Mouse (Mus musculus) brain, embryonic 18.5 days (tissue): ENCODE results near the gene Hpse2.

Experiments used
- DNase-seq: peaks from one replicate; pipeline ENCODE4 v3.0.0-alpha.2; 2012; ENCODE audit warnings: low read depth, low spot score

Hpse2 gene

GRCm38 (mm10) chr19:42973740-42974139 lies 414.4 kb downstream of the Hpse2 start:
- DNase-seq = no peak

GRCm38 (mm10) chr19:42965171-42965570 lies 423.0 kb downstream of the Hpse2 start:
- no peak for DNase-seq

- DNase-seq = no peak
Measured at GRCm38 (mm10) chr19:42948114-42948636, 440.0 kb downstream of the Hpse2 start.

GRCm38 (mm10) chr19:42937544-42937943 lies 450.6 kb downstream of the Hpse2 start:
- DNase-seq = no peak

GRCm38 (mm10) chr19:42936661-42937193 lies 451.4 kb downstream of the Hpse2 start:
- DNase-seq = no peak

- DNase-seq = no peak
Measured at GRCm38 (mm10) chr19:42929702-42930101, 458.5 kb downstream of the Hpse2 start.

GRCm38 (mm10) chr19:42928271-42928670 lies 459.9 kb downstream of the Hpse2 start:
- no peak for DNase-seq

GRCm38 (mm10) chr19:42922610-42923009 lies 465.5 kb downstream of the Hpse2 start:
- no peak for DNase-seq

- no peak for DNase-seq
Measured at GRCm38 (mm10) chr19:42913703-42914102, 474.5 kb downstream of the Hpse2 start.

- no peak for DNase-seq
Measured at GRCm38 (mm10) chr19:42909719-42910118, 478.4 kb downstream of the Hpse2 start.

- DNase-seq = no peak
Measured at GRCm38 (mm10) chr19:42908553-42908952, 479.6 kb downstream of the Hpse2 start.

- no peak for DNase-seq
Measured at GRCm38 (mm10) chr19:42906328-42906727, 481.8 kb downstream of the Hpse2 start.

GRCm38 (mm10) chr19:42904726-42905125 lies 483.4 kb downstream of the Hpse2 start:
- DNase-seq = no peak

GRCm38 (mm10) chr19:42904240-42904639 lies 483.9 kb downstream of the Hpse2 start:
- no peak for DNase-seq

- DNase-seq = no peak
Measured at GRCm38 (mm10) chr19:42903840-42904239, 484.3 kb downstream of the Hpse2 start.

GRCm38 (mm10) chr19:42902410-42903021 lies 485.6 kb downstream of the Hpse2 start:
- no peak for DNase-seq

- DNase-seq = no peak
Measured at GRCm38 (mm10) chr19:42891599-42891998, 496.6 kb downstream of the Hpse2 start.

GRCm38 (mm10) chr19:42877653-42878052 lies 510.5 kb downstream of the Hpse2 start:
- no peak for DNase-seq

- no peak for DNase-seq
Measured at GRCm38 (mm10) chr19:42876563-42876962, 511.6 kb downstream of the Hpse2 start.

GRCm38 (mm10) chr19:42869663-42870530 lies 518.3 kb downstream of the Hpse2 start:
- DNase-seq = no peak

GRCm38 (mm10) chr19:42868958-42869662 lies 519.0 kb downstream of the Hpse2 start:
- DNase-seq = no peak

GRCm38 (mm10) chr19:42863013-42863412 lies 525.1 kb downstream of the Hpse2 start:
- no peak for DNase-seq
